Mouse (Mus musculus): ENCODE data around the gene Pik3c2b.

GRCm38 (mm10) chr1:133024426-133024825, 21.0 kb upstream of the Pik3c2b start:
- no peak for TF ChIP-seq CTCF (IDR thresholded peaks at IDR 0.05; ENCODE audit: low read depth)
- no peak for TF ChIP-seq EP300 (IDR thresholded peaks at IDR 0.05; ENCODE audit: low read depth)
